Mouse (Mus musculus) ES-Bruce4 (cell line): ENCODE data around the gene Chchd10. TPM values are rescaled to one million over a fixed set of nuclear protein-coding genes. Genes with fewer than 3 reads are reported as not detected.

ENCODE experiments used
- H3K27ac ChIP-seq: 2 replicates; pipeline ENCODE4 v1.5.1; 2012; ENCODE audit warnings: low read length, inconsistent platforms; ENCODE audit not compliant: insufficient read depth
- H3K27me3 ChIP-seq: 2 replicates; pipeline ENCODE4 v1.6.1; 2012; ENCODE audit warnings: mild to moderate bottlenecking, low read length, inconsistent platforms; ENCODE audit not compliant: control insufficient read depth, poor library complexity, insufficient read depth, severe bottlenecking
- H3K36me3 ChIP-seq: 2 replicates; pipeline ENCODE4 v1.6.1; 2012; ENCODE audit warnings: inconsistent platforms, mild to moderate bottlenecking, low read length, moderate library complexity; ENCODE audit not compliant: control insufficient read depth, poor library complexity, insufficient read depth, severe bottlenecking
- H3K4me1 ChIP-seq: one replicate; pipeline ENCODE4 v1.8.1; 2011; ENCODE audit warnings: low read length; ENCODE audit not compliant: control insufficient read depth, insufficient read depth
- H3K4me3 ChIP-seq: 2 replicates; pipeline ENCODE4 v1.5.1; 2011; ENCODE audit warnings: low read depth, mild to moderate bottlenecking, low read length
- H3K9ac ChIP-seq: 2 replicates; pipeline ENCODE4 v1.6.1; 2012; ENCODE audit warnings: low read depth, mild to moderate bottlenecking, inconsistent platforms; ENCODE audit not compliant: poor library complexity, severe bottlenecking
- H3K9me3 ChIP-seq: replicated peaks from 2 replicates; pipeline ENCODE4 v1.6.1; 2012; ENCODE audit warnings: mild to moderate bottlenecking, low read length, inconsistent platforms; ENCODE audit not compliant: control insufficient read depth, poor library complexity, insufficient read depth, severe bottlenecking
- CTCF ChIP-seq: IDR thresholded peaks from one replicate; pipeline ENCODE4 v1.8.1; 2011; ENCODE audit warnings: low read depth, low read length
- EP300 ChIP-seq: IDR thresholded peaks from 2 replicates; pipeline ENCODE4 v1.6.1; 2011; ENCODE audit warnings: low read depth, low read length; ENCODE audit not compliant: insufficient read depth
- POLR2A ChIP-seq: IDR thresholded peaks from one replicate; pipeline ENCODE4 v1.8.1; 2011; ENCODE audit warnings: low read length; ENCODE audit not compliant: insufficient read depth
- polyA plus RNA-seq: library from polyadenylated mRNA; stranded (reverse); fragments of >200 nt; gene quantifications from 2 replicates; pipeline ENCODE4 v1.2.4, GENCODE M21; 2011; ENCODE audit warnings: low read depth; ENCODE audit not compliant: missing spikeins, insufficient read depth, insufficient read length

Chchd10 gene
- polyA plus RNA-seq, 1 experiment = 405 TPM

DNA sequence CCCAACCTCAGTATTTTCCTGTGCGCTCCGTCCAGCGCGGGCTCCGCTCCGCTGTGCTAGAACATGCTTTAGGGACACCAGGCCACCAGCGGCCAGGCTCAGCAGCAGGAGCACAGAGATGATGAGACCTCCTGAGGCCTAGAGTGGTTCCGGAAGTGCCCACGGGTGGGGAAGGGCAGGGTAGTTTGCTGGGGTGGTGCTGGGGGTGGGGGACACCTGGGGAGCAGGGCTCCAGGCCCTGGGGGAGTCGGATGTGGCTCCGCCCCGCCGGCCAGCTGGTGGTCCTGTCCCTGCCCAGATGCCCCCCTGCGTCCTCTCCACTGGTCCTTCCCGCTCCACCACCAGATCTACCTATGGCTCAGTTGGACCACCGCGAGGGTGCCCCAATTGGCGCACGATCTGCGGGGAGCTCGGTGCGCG lies 17.9 kb downstream of the Chchd10 start:
- H3K4me1 ChIP-seq = peaks cover 5% of the 10 kb centered on the region
- H3K4me3 ChIP-seq = peak overlapping the region; percentile 70
- TF ChIP-seq EP300 = 0 out of 2 replicates have a peak, but pooled peaks have one; percentile 25
- TF ChIP-seq POLR2A = no peak
- peak overlapping the region; percentile 77 for H3K9ac ChIP-seq
- H3K9me3 ChIP-seq = no peaks in the 10 kb centered on the region
- peak overlapping the region; percentile 3; the same call in 1 of the 2 replicates for H3K27ac ChIP-seq
- H3K36me3 ChIP-seq = no peaks in the 10 kb centered on the region
- H3K27me3 ChIP-seq = no peaks in the 10 kb centered on the region

DNA sequence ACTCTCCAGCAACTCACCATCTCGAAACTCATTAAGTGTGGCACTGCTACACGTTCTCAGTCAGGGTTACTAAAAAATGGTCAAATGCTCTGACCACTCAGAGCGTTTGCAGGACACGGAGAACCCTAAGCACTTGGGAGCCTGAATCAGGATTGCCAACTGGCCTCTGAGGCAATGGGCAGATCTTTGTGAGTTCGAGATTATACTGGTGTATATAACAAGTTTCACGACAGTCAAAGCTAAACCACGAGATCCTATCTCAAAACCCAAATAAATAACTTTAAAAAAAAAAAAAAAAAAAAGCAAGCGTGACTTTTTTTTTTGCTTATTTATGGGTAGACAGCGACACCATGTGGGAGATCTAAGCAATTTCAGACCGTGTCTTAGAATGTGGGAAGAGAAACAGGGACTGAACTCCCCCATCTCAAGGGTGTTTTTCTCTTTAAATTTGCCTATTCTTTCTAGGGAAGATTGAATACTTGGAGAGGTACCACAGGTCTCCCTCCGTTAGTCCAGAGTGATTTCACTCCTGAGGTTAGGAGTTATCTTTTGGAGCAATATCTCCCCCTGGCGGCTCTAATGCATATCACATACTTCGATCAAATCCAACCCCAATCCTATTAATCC lies 18.6 kb downstream of the Chchd10 start:
- Histone ChIP-seq H3K9ac (peak overlapping the region; percentile 77), H3K27me3 (no peaks in the 10 kb centered on the region), H3K4me3 (peak overlapping the region; percentile 70), H3K4me1 (peaks cover 5% of the 10 kb centered on the region), H3K9me3 (no peaks in the 10 kb centered on the region), H3K36me3 (no peaks in the 10 kb centered on the region), H3K27ac (no peak overlapping the region; the same call in 1 of the 2 replicates)
- TF ChIP-seq CTCF = peak; percentile 9
- no peak for TF ChIP-seq POLR2A

DNA sequence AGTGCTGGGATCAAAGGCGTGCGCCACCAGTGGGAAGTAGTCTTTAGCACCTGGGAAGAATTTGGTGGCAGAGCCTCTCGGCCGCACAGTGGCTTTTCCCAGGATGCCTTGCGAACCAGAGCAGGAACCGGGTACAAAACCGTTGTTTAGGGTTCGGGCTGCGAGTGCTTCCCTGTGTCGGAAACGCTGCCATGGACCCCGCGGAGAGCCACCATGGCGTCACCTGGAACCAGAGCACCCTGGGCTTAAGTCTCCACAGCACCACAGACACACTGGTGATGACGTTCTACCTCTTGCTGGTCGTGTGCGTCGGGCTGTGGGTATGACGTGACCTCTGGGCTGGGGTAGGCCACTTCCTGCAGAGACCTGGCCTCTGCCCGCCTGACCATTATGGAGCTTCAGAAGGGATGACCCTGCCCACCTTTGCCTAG lies 21.5 kb downstream of the Chchd10 start, which contains the start of gene Gm5134:
TSS of gene Gm5134 (plus strand) at position 134 of the 431 bp plus-strand sequence.
- Histone ChIP-seq H3K4me3 (peak within 1 kb of the TSS; percentile 49), H3K9ac (peak within 1 kb of the TSS; percentile 3; the same call in 1 of the 2 replicates), H3K9me3 (no peaks in the 10 kb centered on the region), H3K36me3 (no peaks in the 10 kb centered on the region), H3K27me3 (no peaks in the 10 kb centered on the region), H3K4me1 (peaks cover 5% of the 10 kb centered on the region), H3K27ac (no peak within 1 kb of the TSS)
- TF ChIP-seq POLR2A (no peak), CTCF (no peak), EP300 (no peak)

DNA sequence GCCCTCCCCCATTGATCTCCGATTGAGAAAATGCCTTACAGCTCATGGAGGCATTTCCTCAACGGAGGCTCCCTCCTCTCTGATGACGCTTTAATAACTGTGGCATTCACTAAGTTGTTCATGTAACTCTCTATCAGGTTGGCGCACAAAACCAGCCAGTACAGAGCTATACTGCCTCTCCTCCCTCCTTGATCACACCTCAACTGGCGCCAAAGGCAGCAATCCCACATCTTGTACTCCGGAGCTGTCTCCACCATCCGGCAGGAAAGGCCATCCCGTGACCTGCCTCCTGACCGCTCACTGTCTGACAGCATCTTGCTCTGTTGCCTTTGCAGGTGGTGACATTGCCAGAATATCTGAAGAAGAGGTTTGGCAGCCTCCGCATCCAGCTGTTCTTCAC lies 40.9 kb downstream of the Chchd10 start:
- no peak overlapping the region for H3K4me3 ChIP-seq
- no peaks in the 10 kb centered on the region for H3K36me3 ChIP-seq
- no peak for TF ChIP-seq EP300
- TF ChIP-seq CTCF = no peak
- no peak for TF ChIP-seq POLR2A
- peaks cover 6% of the 10 kb centered on the region for H3K4me1 ChIP-seq
- no peaks in the 10 kb centered on the region for H3K27me3 ChIP-seq
- no peak overlapping the region for H3K27ac ChIP-seq
- H3K9ac ChIP-seq = no peak overlapping the region
- no peaks in the 10 kb centered on the region for H3K9me3 ChIP-seq

DNA sequence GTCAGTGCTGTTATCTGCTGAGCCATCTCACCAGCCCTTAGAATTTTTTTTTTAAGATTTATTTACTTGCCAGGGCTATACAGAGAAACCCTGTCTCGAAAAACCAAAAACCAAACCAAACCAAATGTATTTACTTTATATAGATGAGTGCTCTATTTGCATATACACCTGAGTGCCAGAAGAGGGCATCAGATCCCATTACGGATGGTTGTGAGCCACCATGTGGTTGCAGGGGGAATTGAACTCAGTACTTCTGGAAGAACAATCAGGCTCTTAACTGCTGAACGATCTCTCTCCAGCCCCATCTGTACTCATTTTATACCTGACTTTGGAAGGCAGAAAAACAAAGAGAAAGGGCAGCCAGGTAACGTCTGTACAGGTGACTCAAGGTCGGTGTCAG lies 42.3 kb downstream of the Chchd10 start:
- H3K4me1 ChIP-seq = peaks cover 4% of the 10 kb centered on the region
- no peaks in the 10 kb centered on the region for H3K9me3 ChIP-seq
- no peak overlapping the region for H3K9ac ChIP-seq
- H3K36me3 ChIP-seq = no peaks in the 10 kb centered on the region
- no peak overlapping the region for H3K27ac ChIP-seq
- no peaks in the 10 kb centered on the region for H3K27me3 ChIP-seq
- TF ChIP-seq EP300 = no peak
- peak; percentile 62 for TF ChIP-seq CTCF
- no peak overlapping the region for H3K4me3 ChIP-seq

DNA sequence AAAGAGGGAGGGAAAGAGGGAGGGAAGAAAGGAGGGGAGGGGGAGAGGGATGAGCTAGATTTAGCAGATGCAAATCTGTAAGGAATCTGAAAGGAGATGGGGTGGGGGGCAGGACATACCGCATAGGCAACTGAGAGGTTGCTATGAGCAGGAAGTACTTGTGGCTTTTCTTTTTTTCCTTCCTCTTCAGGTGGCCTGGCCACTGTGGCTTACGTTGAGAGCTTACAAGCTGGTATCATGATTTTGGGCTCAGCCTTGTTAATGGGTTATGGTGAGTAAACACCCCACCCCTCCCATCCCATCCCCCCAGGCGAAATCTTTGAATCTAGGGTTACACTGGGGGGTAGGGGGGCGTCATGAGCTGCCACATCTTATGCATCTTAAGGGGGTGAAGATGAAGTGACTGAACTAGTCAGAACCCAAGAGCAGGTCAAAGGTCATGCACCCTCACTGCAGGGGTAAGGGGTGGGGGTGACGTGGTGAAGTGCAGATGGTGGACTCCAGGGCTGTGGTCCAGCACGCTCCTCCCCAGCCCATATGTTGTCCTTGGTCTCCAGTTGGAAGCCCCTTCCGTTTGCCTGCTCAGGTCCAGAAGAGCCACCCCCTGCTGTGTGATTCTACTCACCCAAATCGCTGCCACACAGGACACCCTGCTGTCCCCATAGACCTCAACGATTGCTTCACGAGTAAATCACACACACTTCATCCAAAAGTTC lies 45.3 kb downstream of the Chchd10 start:
- no peak overlapping the region for H3K9ac ChIP-seq
- no peak overlapping the region for H3K27ac ChIP-seq
- no peaks in the 10 kb centered on the region for H3K36me3 ChIP-seq
- H3K27me3 ChIP-seq = no peaks in the 10 kb centered on the region
- TF ChIP-seq CTCF (no peak), EP300 (no peak), POLR2A (no peak)
- H3K9me3 ChIP-seq = no peaks in the 10 kb centered on the region
- H3K4me3 ChIP-seq = no peak overlapping the region
- peaks cover 4% of the 10 kb centered on the region for H3K4me1 ChIP-seq
